Mouse (Mus musculus) 416B (cell line): ENCODE results near the gene Ptpn1.
A peak's percentile ranks its signal among the peaks of the same experiment; 100 is the strongest.

Source experiments
- DNase-seq: peaks from one replicate; pipeline ENCODE4 v3.0.0; 2011; ENCODE audit warnings: low read depth

Gene Ptpn1

GRCm38 (mm10) chr2:167921823-167922222 lies 10.0 kb upstream of the Ptpn1 start:
- DNase-seq = no peak

- DNase-seq = no peak
Observed at GRCm38 (mm10) chr2:167924011-167924410, 7.8 kb upstream of the Ptpn1 start.

- peak; percentile 96 for DNase-seq
Observed at GRCm38 (mm10) chr2:167924803-167925604, 6.9 kb upstream of the Ptpn1 start.

- peak; percentile 67 for DNase-seq
Observed at GRCm38 (mm10) chr2:167925841-167926800, 5.7 kb upstream of the Ptpn1 start.

- DNase-seq = no peak
Observed at GRCm38 (mm10) chr2:167928002-167928526, 3.8 kb upstream of the Ptpn1 start.

- no peak for DNase-seq
Observed at GRCm38 (mm10) chr2:167928972-167929371, 2.9 kb upstream of the Ptpn1 start.

GRCm38 (mm10) chr2:167930975-167931374 lies 882 bp upstream of the Ptpn1 start:
- no peak for DNase-seq

GRCm38 (mm10) chr2:167932727-167933231 lies 922 bp downstream of the Ptpn1 start:
- no peak for DNase-seq

- DNase-seq = no peak
Observed at GRCm38 (mm10) chr2:167933397-167933796, 1.5 kb downstream of the Ptpn1 start.

- no peak for DNase-seq
Observed at GRCm38 (mm10) chr2:167935956-167936355, 4.1 kb downstream of the Ptpn1 start.

- DNase-seq = no peak
Observed at GRCm38 (mm10) chr2:167938786-167939185, 6.9 kb downstream of the Ptpn1 start.

GRCm38 (mm10) chr2:167939204-167939603 lies 7.3 kb downstream of the Ptpn1 start:
- DNase-seq = no peak

GRCm38 (mm10) chr2:167939632-167940399 lies 8.0 kb downstream of the Ptpn1 start:
- no peak for DNase-seq

GRCm38 (mm10) chr2:167940636-167941035 lies 8.8 kb downstream of the Ptpn1 start:
- DNase-seq = peak; percentile 33

GRCm38 (mm10) chr2:167941320-167941719 lies 9.5 kb downstream of the Ptpn1 start:
- no peak for DNase-seq

- no peak for DNase-seq
Observed at GRCm38 (mm10) chr2:167941745-167942176, 9.9 kb downstream of the Ptpn1 start.

- DNase-seq = peak; percentile 41
Observed at GRCm38 (mm10) chr2:167942199-167942925, 10.5 kb downstream of the Ptpn1 start.

GRCm38 (mm10) chr2:167942926-167943633 lies 11.2 kb downstream of the Ptpn1 start:
- peak; percentile 78 for DNase-seq

GRCm38 (mm10) chr2:167944193-167944592 lies 12.3 kb downstream of the Ptpn1 start:
- DNase-seq = no peak

GRCm38 (mm10) chr2:167945451-167945850 lies 13.6 kb downstream of the Ptpn1 start:
- no peak for DNase-seq
